Mouse (Mus musculus) G1E-ER4 (cell line): Measurements from ENCODE around the gene Ly6g6d. TPM values are rescaled to one million over a fixed set of nuclear protein-coding genes. Genes with fewer than 3 reads are reported as not detected.

ENCODE experiments used
- GATA1 ChIP-seq: IDR thresholded peaks from one replicate; pipeline ENCODE4 v1.8.0; 2012; ENCODE audit warnings: low read length, inconsistent platforms
- polyA plus RNA-seq: library from polyadenylated mRNA; stranded (reverse); fragments of >175 nt; gene quantifications from 2 replicates; pipeline ENCODE4 v1.2.3, GENCODE M21; 2012

Gene Ly6g6d
- polyA plus RNA-seq, 1 experiment = not detected

DNA sequence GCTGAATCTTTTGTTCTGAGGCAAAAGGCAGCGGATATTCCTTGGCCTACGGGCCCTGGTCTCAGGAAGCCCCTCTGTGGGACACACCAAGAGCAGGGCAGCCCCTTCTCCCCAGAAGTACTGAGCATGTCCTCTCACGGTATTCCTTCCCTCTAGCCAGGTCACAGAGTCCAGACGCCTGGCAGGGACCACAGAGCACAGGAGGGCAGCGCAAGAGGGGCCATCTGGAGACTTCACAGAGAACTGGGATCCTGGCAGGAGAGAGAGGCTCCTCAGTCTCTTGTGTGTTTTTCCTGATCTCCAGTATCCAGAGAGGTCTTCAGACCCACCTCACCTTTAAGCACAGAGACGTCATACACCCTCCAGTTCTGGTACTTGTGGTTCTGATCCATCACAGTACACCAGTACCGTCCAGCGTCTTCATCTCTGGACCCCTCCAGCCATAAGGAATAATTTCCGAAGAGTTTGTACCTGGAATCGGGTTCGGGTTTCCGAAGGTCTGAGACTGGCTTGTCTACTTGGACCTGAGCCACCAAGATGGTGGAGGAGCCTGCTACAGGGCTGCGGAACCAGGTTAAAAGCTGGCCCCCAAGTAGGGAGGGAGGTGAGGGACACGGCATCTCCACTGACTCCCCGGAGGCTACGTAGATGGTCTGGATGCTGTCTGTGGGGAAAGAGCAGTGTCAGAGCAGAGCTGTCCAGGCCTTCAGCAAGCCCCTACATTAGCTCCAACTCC is 5.1 kb upstream of the Ly6g6d start:
- TF ChIP-seq GATA1 = no peak

- TF ChIP-seq GATA1 = no peak
These were observed 2.8 kb upstream of the Ly6g6d start for GRCm38 (mm10) chr17:35080710-35081109.

DNA sequence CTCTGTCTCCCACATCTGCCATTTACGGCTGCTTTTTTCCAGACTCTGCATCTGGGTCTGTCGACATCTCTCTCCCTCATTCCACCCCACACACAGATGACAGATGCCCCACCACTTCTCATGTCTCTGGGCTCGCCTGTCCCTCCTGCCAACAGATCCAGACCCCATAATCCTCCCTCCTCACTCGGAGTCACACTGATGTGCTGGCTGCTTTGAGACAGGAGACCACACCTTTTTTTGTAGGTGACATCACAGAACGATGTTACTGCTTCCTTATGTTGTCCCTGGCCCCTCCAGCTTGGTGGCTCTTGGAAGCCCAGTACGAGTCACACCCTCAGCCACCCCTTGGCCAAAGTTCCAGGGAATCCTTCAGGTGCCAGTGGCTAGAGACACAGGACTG is 2.4 kb upstream of the Ly6g6d start:
- TF ChIP-seq GATA1 = no peak

DNA sequence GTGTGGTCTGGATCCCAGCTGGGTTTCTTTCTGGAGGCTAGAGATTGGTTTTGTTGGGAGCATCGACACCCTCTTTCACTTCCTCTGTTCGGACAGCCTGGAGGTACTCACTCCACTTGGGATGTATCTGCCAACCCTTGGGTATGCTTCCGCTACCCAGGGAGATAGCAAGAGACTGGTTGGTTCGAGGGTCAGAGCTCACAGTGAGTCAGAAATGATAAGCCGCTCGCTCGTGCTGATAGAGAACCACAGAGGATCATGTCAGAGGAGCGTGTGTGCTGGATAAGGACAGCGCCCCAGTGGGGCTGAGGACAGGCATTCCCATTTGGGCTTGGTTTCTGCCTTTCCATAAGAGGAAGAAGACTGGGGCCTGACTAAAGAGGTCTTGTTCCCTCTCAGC is 1.9 kb upstream of the Ly6g6d start:
- TF ChIP-seq GATA1 = peak; percentile 99

DNA sequence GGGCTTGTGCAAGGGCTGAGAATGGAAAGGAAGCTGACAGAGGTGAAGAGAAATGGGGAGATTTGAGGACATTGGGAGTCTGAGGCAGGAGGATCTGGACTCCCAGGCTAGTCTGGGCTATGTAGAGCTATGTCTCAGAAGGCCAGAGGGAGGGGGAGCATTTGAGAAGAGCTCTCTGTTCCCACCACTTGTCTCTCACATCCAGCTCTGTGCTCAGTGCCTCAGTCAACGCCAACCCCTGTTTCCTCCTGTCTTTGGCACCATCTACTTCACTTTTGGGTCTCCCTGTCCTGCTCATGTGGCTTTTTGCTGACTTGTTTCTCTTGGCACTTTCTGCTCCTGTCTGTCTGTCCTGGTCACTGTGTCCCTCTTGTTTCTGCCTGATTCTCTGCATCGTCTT is 580 bp downstream of the Ly6g6d start:
- no peak for TF ChIP-seq GATA1

GRCm38 (mm10) chr17:35076507-35077176 is 1.2 kb downstream of the Ly6g6d start, which contains the start of gene Ly6g6e:
TSS of gene Ly6g6e (plus strand) at chr17:35076902.
- no peak for TF ChIP-seq GATA1

GRCm38 (mm10) chr17:35074097-35074496 is 3.8 kb downstream of the Ly6g6d start:
- TF ChIP-seq GATA1 = no peak

DNA sequence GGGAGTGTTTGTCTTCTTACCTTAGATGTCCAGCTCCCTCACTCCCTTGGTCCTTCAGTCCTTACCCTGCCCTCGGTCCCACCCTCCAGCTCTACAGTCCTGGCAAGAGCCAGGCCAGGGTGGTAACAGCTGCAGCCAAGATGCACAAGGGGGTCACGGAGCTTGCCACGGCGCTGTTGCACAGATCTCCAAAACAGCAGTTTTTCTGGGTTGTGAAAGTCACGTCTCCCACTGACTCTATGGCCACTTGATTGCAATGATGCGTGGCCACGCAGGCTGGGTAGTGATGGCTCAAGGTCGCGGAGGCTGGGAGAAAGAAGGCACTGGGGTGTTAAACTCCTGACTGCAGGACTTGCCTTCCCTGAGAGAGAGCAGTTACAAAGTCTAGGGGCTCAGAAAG is 6.4 kb downstream of the Ly6g6d start:
- TF ChIP-seq GATA1 = no peak

DNA sequence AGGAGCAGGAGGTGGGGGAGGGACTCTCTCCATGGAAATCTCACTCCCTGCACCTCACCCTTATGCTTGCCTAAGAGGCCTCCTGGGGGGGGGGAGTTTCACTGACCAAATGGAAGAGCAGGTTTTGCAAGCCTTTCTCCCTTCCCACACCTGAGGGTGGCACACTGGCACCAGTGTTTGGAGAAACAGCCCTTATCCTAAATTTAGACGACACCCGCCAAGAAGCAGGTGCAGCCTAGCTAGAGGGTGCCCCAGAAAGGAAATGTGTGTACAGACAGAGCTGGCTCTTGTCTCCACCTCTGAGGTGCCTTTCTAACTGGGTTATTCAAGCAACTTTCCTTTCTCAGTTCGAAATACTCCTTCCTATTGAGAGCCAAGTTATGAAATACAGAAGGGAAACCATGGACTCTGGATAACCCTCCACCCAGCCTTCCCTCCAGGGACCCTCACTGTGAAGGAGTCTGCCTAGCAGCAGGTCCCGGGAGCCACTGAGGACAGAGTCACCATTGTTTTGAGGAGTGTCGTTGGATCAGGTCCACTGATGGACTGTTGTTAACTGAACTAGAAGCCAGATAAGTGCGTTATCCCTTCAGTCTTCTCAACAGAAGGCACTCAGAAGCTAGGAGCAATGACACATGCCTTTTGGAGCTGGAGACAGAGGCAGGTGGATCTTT is 7.2 kb downstream of the Ly6g6d start:
- TF ChIP-seq GATA1 = no peak

- no peak for TF ChIP-seq GATA1
These were observed 9.5 kb downstream of the Ly6g6d start for GRCm38 (mm10) chr17:35068213-35068914.

DNA sequence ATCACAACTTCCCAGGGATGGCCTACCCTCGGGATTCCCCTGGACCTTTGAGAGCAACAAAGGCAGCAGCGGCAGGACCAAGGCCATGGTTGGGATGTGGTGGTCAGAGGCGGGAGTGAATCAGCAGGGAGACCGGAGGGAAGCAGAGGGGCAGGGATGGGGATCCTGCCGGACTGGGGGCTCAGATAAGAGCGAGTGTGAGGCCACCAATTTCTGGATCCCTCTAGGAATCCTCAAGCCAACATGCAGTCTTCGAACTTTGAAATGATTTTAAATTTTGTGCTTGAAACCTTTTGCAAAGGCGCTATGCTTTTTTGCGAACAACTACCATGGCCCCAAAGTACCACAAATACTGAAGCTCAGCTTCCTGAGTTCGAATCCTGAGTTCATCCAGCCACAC is 11.8 kb downstream of the Ly6g6d start, which contains the start of gene Mpig6b:
Gene Mpig6b, minus strand, starts transcription at position 101 of the 400 bp plus-strand sequence.
- TF ChIP-seq GATA1 = no peak

DNA sequence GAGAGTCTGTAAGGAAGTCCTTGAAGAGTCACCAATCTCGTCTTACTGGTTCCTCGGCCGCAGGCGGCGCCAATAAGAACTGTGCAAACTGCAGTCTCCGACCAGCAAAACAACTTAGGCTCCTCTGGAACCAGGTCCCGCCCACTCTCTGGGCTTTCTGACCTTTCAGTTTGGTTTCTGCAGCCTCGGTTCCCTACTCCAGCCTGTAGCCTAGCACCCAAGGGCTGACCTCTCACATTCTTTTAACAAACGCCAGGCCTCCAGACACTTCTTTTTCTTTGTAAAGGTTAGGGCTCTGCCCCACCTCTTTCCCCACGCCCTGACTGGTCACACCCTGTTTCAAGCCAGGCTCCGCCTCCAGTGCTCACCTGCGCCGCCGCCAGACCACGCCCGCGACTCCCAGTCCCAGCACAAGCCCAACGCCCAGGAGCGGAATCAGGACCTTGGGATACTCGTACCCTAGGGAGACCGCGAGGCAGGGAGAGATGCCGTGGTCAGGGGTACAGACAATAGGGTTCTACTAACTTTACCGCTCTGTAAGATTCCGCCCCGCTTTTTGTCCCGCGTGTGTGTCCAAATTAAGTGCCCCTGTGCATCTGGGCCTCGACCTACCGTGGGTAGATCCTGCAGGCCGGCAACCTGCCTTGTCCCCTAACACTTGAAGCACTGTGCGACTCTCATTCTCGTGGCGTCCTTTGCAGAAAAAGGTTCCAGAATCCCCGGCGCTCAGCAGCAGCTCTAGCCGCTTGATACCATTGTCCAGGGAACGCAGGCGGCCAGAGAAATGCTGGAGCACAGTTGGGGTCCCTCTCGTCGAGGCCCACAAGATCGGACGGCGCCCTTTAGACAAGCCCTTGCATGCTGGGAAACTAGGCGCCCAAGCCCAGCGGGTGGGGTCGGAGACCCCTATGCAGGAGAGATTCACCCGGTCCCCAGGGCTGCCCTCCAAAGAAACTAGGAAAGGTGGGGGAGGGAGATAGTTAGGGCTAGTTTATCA is 12.6 kb downstream of the Ly6g6d start, which contains the start of gene Ly6g6c:
Gene Ly6g6c, plus strand, starts transcription at position 438 of the 997 bp plus-strand sequence.
- no peak for TF ChIP-seq GATA1

GRCm38 (mm10) chr17:35064378-35064877 is 13.4 kb downstream of the Ly6g6d start:
- no peak for TF ChIP-seq GATA1

DNA sequence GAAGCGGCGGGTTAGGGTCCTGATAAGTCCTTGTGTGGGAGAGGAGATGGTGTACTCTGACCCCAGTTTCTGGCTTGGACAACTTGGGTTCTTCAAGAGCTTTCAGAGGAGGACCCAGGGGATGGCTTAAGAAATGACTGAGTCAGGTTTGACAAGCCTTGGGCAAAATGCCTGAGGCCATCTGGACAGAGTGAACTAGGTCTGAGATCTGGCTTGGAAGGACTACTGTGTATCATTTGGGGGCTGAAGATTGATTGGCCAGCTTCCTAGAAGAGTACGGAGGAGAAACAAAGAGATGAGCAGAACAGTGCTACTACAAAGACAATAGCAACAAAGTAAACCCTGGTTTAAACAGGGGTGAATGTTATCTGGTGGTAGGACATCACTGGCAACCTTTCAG is 14.4 kb downstream of the Ly6g6d start:
- TF ChIP-seq GATA1 = no peak
